Mouse (Mus musculus): ENCODE data around the gene Dap3. TPM values are rescaled to one million over a fixed set of nuclear protein-coding genes. Genes with fewer than 3 reads are reported as not detected.
A peak's percentile ranks its signal among the peaks of the same experiment; 100 is the strongest.
"Not testable (repeated sequence)": the region's sequence is repeated elsewhere in the genome, so short reads cannot be mapped to it uniquely, and the experiment has no call there.

The Dap3 gene
- polyA plus RNA-seq, 1 experiment from 2014 or later: 126 TPM

DNA sequence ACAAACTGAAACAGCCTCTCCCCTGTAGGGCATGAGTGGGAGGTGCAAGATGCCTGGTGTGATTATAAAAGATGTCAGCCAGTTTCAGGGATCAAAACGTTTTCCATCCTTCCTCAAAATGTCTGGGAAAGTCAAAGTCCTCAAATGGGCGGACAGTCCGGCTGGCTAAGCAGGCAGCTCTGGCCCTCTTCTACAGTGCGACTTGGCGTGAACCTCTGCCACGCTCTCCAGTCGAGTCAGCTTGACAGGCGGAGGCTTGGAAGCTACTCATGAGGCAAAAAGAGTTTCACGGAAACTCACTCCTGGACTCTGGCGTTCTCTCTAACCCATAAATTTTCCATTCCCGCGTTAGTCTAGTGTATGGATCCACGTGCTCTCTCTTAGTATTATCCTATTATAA lies 32.0 kb downstream of the Dap3 start:
- peaks cover 6% of the 10 kb centered on the region for H3K4me1 ChIP-seq (replicated peaks; ENCODE audit: control insufficient read depth, insufficient read depth, low read length)
- no peak overlapping the region for H3K4me3 ChIP-seq (ENCODE audit: low read length)
- no peak overlapping the region for H3K27ac ChIP-seq (ENCODE audit: low read length)
- no peak for ATAC-seq (ENCODE audit: low read depth)
- no peaks in the 10 kb centered on the region for H3K27me3 ChIP-seq (ENCODE audit: control insufficient read depth, insufficient read depth, low read depth, low read length)
- peaks cover 21% of the 10 kb centered on the region for H3K36me3 ChIP-seq (ENCODE audit: control insufficient read depth, insufficient read depth, low read length)
- 65% methylated on average over 13 of the region's 13 CpGs for WGBS
- no peak overlapping the region for H3K4me2 ChIP-seq (ENCODE audit: low read depth, low read length)
- no peak overlapping the region for H3K9ac ChIP-seq (ENCODE audit: low read length)
- H3K9me3 ChIP-seq (ENCODE audit: control insufficient read depth, low read length): no peaks in the 10 kb centered on the region

DNA sequence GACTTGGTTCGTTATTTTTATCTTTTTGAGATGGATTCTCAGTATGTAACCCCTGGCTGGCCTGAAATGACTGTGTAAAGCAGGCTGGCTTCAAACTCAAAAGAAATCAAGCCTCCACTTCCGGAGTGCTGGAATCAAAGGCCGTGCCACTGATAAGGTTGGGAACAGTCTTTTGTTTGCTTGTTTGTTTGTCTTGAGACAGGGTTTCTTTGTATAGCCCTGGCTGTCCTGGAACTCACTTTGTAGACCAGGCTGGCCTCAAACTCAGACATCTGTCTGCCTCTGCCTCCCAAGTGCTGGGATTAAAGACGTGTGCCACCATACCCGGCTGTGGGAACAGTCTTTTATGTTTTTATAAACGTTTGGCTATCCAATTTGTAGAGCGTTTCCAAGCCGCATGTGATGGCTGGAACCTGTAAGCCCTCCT lies 36.6 kb downstream of the Dap3 start:
- Histone ChIP-seq H3K27ac (ENCODE audit: low read length) (peak overlapping the region; percentile 50), H3K4me1 (replicated peaks; ENCODE audit: control insufficient read depth, insufficient read depth, low read length) (peaks cover 13% of the 10 kb centered on the region), H3K27me3 (ENCODE audit: control insufficient read depth, insufficient read depth, low read depth, low read length) (no peaks in the 10 kb centered on the region), H3K4me2 (ENCODE audit: low read depth, low read length) (peak overlapping the region; percentile 61), H3K4me3 (ENCODE audit: low read length) (peak overlapping the region; percentile 76), H3K9me3 (ENCODE audit: control insufficient read depth, low read length) (no peaks in the 10 kb centered on the region), H3K36me3 (ENCODE audit: control insufficient read depth, insufficient read depth, low read length) (peaks cover 17% of the 10 kb centered on the region), H3K9ac (ENCODE audit: low read length) (peak overlapping the region; percentile 81)
- 23% methylated on average over 8 of the region's 8 CpGs for WGBS
- ATAC-seq (ENCODE audit: low read depth): peak; percentile 22

DNA sequence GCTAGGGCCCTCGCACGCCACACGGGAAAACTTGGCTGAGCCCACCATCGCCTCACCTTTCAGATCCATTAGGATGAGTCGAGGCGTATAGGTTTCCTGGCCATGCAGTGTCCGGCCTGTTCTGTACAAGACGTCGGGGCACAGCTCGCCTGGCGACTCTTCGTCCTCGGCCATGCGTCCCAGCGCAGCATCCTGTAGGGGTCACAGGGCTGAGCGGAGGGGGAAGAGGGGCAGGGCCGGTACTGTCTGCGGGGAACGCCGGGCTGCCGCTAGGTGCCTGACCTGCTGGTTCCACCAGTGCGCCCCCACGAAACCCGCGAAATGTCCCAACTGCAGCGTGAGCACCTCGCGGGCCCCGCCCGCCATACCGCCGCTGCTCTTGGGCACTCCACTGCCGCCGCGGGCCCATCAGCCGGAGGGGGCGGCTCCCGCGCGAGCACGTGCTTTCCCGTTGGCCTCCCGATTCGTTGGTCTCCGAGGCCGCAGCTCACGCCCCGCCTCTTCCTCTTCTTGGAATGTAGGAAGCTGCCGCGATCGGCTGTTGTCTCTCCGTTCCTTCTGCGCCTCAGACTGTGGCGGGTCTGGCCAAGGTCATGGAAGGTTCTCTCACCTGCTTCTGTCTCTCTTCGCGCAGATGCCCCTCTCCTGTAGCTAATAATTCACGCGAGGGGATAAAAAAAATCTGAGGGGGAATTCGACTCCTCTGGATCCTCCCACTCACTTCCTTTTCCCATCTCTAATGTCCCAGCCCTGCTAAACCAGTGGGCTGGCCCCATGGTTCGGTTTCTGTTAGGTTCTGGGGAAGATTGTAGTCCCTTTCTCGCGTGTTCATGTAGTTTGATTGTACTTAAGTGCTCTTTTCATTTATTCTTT lies 37.2 kb downstream of the Dap3 start, which contains the start of gene Msto1:
Gene Msto1 (minus strand): TSS at position 489 of the 873 bp plus-strand sequence.
- peak; percentile 98 for ATAC-seq (ENCODE audit: low read depth)
- H3K4me3 ChIP-seq (ENCODE audit: low read length): peak within 1 kb of the TSS; percentile 76
- WGBS: under 1% methylated on average over 61 of the region's 62 CpGs

DNA sequence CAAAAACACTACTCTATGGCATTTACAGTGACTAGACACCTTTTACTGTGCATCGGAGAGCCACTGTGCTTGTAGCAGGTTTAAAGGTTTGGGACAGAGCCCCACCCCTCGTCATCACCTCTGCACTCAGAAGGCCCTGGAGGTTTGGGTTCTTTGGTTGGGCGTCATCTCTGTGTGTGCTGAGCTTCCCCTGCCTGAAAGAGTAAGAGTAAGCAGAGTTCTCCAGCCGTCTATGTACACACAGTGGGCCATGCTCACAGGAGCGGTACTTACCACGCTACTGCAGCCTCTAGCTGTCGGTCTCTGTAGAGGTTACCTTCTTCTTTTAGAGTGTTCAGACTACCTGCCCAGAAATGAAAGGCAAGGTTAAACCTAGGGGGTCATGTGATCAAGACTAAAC lies 38.4 kb downstream of the Dap3 start:
- Histone ChIP-seq H3K9ac (ENCODE audit: low read length) (no peak overlapping the region), H3K27ac (ENCODE audit: low read length) (no peak overlapping the region), H3K4me1 (replicated peaks; ENCODE audit: control insufficient read depth, insufficient read depth, low read length) (peaks cover 13% of the 10 kb centered on the region), H3K27me3 (ENCODE audit: control insufficient read depth, insufficient read depth, low read depth, low read length) (no peaks in the 10 kb centered on the region), H3K36me3 (ENCODE audit: control insufficient read depth, insufficient read depth, low read length) (peaks cover 30% of the 10 kb centered on the region), H3K4me3 (ENCODE audit: low read length) (no peak overlapping the region), H3K9me3 (ENCODE audit: control insufficient read depth, low read length) (no peaks in the 10 kb centered on the region), H3K4me2 (ENCODE audit: low read depth, low read length) (peak overlapping the region; percentile 87; the same call in 1 of the 2 replicates)
- no peak for ATAC-seq (ENCODE audit: low read depth)
- WGBS: 68% methylated on average over 7 of the region's 7 CpGs

More for the DNA sequence above, 37.2 kb downstream of the Dap3 start, which contains the start of gene Msto1:
- no peaks in the 10 kb centered on the region for H3K9me3 ChIP-seq (ENCODE audit: control insufficient read depth, low read length)
- H3K9ac ChIP-seq (ENCODE audit: low read length): peak within 1 kb of the TSS; percentile 81
- peak within 1 kb of the TSS; percentile 50 for H3K27ac ChIP-seq (ENCODE audit: low read length)
- H3K27me3 ChIP-seq (ENCODE audit: control insufficient read depth, insufficient read depth, low read depth, low read length): no peaks in the 10 kb centered on the region
- H3K36me3 ChIP-seq (ENCODE audit: control insufficient read depth, insufficient read depth, low read length): peaks cover 21% of the 10 kb centered on the region
- peaks cover 13% of the 10 kb centered on the region for H3K4me1 ChIP-seq (replicated peaks; ENCODE audit: control insufficient read depth, insufficient read depth, low read length)
- H3K4me2 ChIP-seq (ENCODE audit: low read depth, low read length): peak within 1 kb of the TSS; percentile 87

- WGBS: 86% methylated on average over 6 of the region's 6 CpGs
- no peak overlapping the region for H3K4me3 ChIP-seq (ENCODE audit: low read length)
- H3K9me3 ChIP-seq (ENCODE audit: control insufficient read depth, low read length): no peaks in the 10 kb centered on the region
- no peak overlapping the region for H3K27ac ChIP-seq (ENCODE audit: low read length)
- no peak overlapping the region for H3K4me2 ChIP-seq (ENCODE audit: low read depth, low read length)
- no peaks in the 10 kb centered on the region for H3K4me1 ChIP-seq (replicated peaks; ENCODE audit: control insufficient read depth, insufficient read depth, low read length)
- ATAC-seq (ENCODE audit: low read depth): no peak
- H3K27me3 ChIP-seq (ENCODE audit: control insufficient read depth, insufficient read depth, low read depth, low read length): no peaks in the 10 kb centered on the region
- no peak overlapping the region for H3K9ac ChIP-seq (ENCODE audit: low read length)
- peaks cover 65% of the 10 kb centered on the region for H3K36me3 ChIP-seq (ENCODE audit: control insufficient read depth, insufficient read depth, low read length)
Observed at GRCm38 (mm10) chr3:88906393-88907159, 44.4 kb downstream of the Dap3 start.

DNA sequence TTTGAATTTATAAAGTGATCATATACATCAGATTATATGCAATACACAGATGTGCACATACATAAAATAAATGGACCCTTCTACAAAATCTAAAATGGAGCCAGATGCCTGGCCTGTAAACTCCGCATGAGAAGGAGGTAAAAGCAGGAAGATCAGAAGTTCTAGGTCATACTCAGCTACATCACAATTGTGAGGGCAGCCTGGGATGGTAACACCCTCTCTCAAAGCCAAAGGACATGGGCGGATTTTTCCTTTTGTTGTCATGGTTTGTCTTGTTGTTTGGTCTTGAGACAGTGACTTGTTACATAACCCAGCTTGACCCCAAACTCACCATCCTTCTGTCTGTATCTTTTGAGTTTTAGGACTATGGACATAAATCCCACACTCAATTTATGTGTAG lies 45.2 kb downstream of the Dap3 start:
- Histone ChIP-seq H3K4me2 (ENCODE audit: low read depth, low read length) (no peak overlapping the region), H3K4me3 (ENCODE audit: low read length) (no peak overlapping the region), H3K4me1 (replicated peaks; ENCODE audit: control insufficient read depth, insufficient read depth, low read length) (no peaks in the 10 kb centered on the region), H3K36me3 (ENCODE audit: control insufficient read depth, insufficient read depth, low read length) (peaks cover 62% of the 10 kb centered on the region), H3K9ac (ENCODE audit: low read length) (no peak overlapping the region), H3K27ac (ENCODE audit: low read length) (no peak overlapping the region), H3K9me3 (ENCODE audit: control insufficient read depth, low read length) (no peaks in the 10 kb centered on the region), H3K27me3 (ENCODE audit: control insufficient read depth, insufficient read depth, low read depth, low read length) (no peaks in the 10 kb centered on the region)
- no peak for ATAC-seq (ENCODE audit: low read depth)
- 84% methylated on average over 2 of the region's 2 CpGs for WGBS

DNA sequence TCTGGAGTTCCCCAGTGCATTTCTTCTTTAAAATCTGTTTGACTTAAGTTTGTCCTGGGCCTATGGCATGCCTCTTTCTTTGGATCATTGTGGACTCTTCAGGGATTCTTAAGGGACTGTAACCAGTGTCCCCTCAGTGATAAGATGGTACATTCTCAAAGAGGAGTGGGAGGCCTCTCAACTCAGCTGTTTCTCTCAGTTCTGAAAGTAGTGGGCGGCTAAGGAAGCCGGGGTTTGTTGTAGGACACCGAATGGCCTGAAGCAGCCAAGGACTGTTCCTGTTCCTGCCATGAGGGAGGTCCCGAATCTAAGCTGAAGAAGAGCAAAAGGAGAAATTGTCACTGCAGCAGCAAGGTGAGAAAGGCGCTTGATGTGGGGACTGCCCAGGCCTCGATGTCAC lies 45.8 kb downstream of the Dap3 start:
- Histone ChIP-seq H3K9ac (ENCODE audit: low read length) (no peak overlapping the region), H3K4me3 (ENCODE audit: low read length) (no peak overlapping the region), H3K4me1 (replicated peaks; ENCODE audit: control insufficient read depth, insufficient read depth, low read length) (no peaks in the 10 kb centered on the region), H3K27me3 (ENCODE audit: control insufficient read depth, insufficient read depth, low read depth, low read length) (no peaks in the 10 kb centered on the region), H3K27ac (ENCODE audit: low read length) (no peak overlapping the region), H3K4me2 (ENCODE audit: low read depth, low read length) (no peak overlapping the region), H3K36me3 (ENCODE audit: control insufficient read depth, insufficient read depth, low read length) (peaks cover 57% of the 10 kb centered on the region), H3K9me3 (ENCODE audit: control insufficient read depth, low read length) (no peaks in the 10 kb centered on the region)
- ATAC-seq (ENCODE audit: low read depth): no peak
- WGBS: 80% methylated on average over 6 of the region's 6 CpGs

GRCm38 (mm10) chr3:88904803-88905202 lies 46.2 kb downstream of the Dap3 start:
- no peaks in the 10 kb centered on the region for H3K4me1 ChIP-seq (replicated peaks; ENCODE audit: control insufficient read depth, insufficient read depth, low read length)
- H3K36me3 ChIP-seq (ENCODE audit: control insufficient read depth, insufficient read depth, low read length): peaks cover 53% of the 10 kb centered on the region
- H3K4me2 ChIP-seq (ENCODE audit: low read depth, low read length): no peak overlapping the region
- H3K4me3 ChIP-seq (ENCODE audit: low read length): no peak overlapping the region
- no peak for ATAC-seq (ENCODE audit: low read depth)
- H3K9ac ChIP-seq (ENCODE audit: low read length): no peak overlapping the region
- no peaks in the 10 kb centered on the region for H3K27me3 ChIP-seq (ENCODE audit: control insufficient read depth, insufficient read depth, low read depth, low read length)
- 80% methylated on average over 3 of the region's 3 CpGs for WGBS
- H3K9me3 ChIP-seq (ENCODE audit: control insufficient read depth, low read length): no peaks in the 10 kb centered on the region
- H3K27ac ChIP-seq (ENCODE audit: low read length): no peak overlapping the region

- not testable (repeated sequence) for ATAC-seq (ENCODE audit: low read depth); H3K9me3 ChIP-seq (ENCODE audit: control insufficient read depth, low read length); H3K27me3 ChIP-seq (ENCODE audit: control insufficient read depth, insufficient read depth, low read depth, low read length); H3K4me1 ChIP-seq (replicated peaks; ENCODE audit: control insufficient read depth, insufficient read depth, low read length); H3K9ac ChIP-seq (ENCODE audit: low read length); H3K4me2 ChIP-seq (ENCODE audit: low read depth, low read length); H3K27ac ChIP-seq (ENCODE audit: low read length); H3K4me3 ChIP-seq (ENCODE audit: low read length)
- 96% methylated on average over 7 of the region's 7 CpGs for WGBS
- peaks cover 13% of the 10 kb centered on the region for H3K36me3 ChIP-seq (ENCODE audit: control insufficient read depth, insufficient read depth, low read length)
Observed at GRCm38 (mm10) chr3:88893011-88893410, 58.0 kb downstream of the Dap3 start.

All from lung, embryonic 16.5 days (tissue).